Mouse (Mus musculus) urinary bladder, postnatal 4 days (tissue): ENCODE measurements around the gene Psmd8.

ENCODE experiments used
- DNase-seq, 2 experiments: peaks; one replicate each; pipeline ENCODE4 v3.0.0; 2021 to 2022; ENCODE audit warnings: low spot score in 2 of 2

Psmd8 gene

DNA sequence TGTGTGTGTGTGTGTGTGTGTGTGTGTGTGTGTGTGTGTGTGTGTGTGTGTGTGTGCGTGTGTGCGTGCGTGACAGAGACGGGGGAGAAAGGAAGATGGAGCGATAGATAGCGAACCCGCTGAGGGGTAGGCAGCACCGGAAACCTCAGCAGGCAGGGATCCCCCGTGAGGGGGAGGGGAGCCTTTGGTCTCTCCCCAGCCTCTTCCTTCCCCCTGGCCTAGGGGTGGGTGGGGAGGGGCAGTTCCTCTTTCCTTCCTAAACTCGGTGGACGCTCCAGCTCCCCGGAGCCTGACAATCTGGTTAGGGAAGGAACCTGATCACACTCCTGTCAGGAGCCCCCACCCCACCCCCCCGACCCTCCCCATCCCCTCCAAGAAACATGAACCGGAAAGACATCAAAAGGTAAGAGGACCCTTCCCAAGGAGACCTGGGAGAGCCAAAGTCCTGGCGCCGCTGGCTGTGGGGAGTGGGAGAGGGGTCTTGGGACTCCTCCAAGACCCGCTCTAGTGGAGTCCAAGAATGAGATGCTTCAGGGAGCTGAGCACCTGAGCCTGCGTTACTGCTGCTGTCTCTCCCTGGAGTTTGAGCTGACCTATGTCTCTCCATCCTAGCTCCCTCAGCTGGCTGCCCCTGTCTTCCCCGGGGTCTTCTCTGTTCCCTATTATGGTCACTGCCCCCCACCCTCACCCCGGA, 45.7 kb downstream of the Psmd8 start, which contains the start of gene Rasgrp4:
Gene Rasgrp4, plus strand, starts transcription at position 159 of the 694 bp plus-strand sequence.
- no peak for DNase-seq

DNA sequence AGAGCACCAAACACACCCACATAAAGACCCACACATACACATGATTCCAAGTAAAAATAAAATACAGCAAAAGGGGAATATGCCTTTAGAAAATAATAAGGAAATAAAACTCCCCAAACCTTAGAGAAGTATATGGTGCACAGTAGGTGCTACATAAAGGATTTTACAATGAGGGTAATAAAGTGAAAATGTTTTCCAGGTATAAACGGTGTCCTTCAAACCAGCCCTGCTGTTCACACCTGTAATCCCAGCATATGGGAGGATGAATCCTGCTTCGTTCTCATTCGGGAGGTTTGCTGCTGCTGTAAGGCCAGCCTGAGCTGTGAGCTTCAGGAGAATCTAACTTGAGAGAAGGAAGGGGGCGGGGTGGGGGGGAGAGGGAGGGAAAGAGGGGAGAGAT, 46.3 kb downstream of the Psmd8 start:
- no peak for DNase-seq

DNA sequence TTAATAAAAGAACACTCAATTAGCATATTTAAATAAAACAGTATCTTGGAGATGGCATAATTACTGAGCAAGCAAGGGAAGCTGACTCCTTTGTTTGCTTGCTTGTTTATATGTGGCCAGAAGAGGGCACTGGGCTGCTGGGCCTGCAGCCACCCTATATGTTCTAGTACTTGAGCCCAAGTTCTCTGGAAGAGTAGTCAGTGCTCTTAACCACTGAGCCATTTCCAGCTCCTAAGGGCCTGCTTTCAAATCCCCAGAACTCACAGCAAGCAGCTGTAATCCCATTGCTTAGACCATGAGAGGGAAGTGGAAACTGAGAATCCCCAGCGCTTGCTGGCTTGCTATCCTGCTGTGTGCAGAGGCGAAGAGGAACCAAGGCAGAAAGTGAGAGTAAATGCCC, 51.8 kb downstream of the Psmd8 start:
- no peak for DNase-seq

DNA sequence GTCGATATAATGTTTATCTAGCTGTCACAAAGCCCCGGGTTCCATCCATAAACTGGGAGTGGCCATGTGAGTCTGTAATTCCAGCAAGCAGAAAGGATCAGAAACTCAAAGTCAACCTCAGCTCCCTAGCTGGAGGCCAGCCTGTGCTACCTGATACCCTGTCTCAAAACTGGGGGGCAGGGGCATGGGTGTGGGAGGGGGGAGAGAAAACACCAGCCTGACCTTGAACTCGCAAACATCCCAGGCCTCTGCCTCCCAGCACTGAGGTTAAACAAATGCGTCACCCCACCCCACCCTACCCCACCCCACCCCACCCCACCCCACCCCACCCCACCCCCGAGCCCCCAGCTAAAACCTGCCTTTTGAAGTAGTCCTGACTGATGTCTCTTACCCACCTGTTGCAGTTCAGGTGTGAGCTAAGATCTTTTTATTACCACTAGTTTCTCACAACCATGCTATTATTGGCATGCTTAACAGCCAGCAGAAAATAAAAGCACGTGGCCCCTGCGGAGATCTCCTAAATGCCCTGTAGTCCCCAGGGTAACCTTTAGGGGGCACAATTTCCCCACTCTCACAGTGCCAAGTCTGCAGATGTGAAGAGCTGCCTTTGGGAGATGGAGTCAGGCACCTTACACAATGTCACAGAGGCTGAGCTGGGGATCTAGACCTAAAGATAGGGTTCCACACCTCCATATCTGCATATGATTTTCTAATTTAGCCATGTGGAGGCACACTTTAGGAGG, 54.2 kb downstream of the Psmd8 start:
- DNase-seq = no peak

DNA sequence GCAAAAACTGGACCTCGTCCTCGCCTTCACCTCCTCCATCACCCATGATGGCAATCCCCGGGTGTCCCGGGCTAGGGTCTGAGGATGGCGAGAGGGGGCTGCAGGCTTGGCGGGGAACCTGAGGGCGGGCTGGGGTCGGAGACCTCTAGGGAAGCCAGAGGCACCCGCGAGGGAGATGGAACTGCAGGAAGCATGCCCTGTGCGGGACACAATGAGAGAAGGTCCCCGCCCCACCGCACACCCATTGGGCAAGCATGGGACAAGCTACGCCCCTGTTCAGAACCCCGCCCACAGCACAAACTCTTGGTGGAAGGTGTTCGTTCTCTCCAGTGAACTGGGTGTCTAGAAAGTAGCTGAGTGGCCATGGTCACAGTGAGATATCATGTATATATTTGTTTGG, 55.5 kb downstream of the Psmd8 start, which contains the start of gene Ryr1:
Gene Ryr1, minus strand, starts transcription at position 210 of the 400 bp plus-strand sequence.
- DNase-seq = no peak
